Mouse (Mus musculus) liver, embryonic 12.5 days (tissue): ENCODE data around the gene Megf8. TPM values are rescaled to one million over a fixed set of nuclear protein-coding genes. Genes with fewer than 3 reads are reported as not detected.
A peak's percentile ranks its signal among the peaks of the same experiment; 100 is the strongest.

Experiments used
- ATAC-seq: fragments of 200-750 bp; cut with Nextera tagmentation; 2 replicates; pipeline ENCODE4 v1.8.0; 2017; ENCODE audit warnings: moderate number of reproducible peaks, mild to moderate bottlenecking, moderate library complexity
- H3K27ac ChIP-seq: fragments of 300-500 bp; sonication (generic); 2 replicates; pipeline ENCODE4 v1.5.1; 2016; ENCODE audit warnings: mild to moderate bottlenecking
- H3K27me3 ChIP-seq: fragments of 300-500 bp; sonication (generic); replicated peaks from 2 replicates; pipeline ENCODE4 v1.6.1; 2016; ENCODE audit warnings: mild to moderate bottlenecking, moderate library complexity
- H3K36me3 ChIP-seq: fragments of 300-500 bp; sonication (generic); 2 replicates; pipeline ENCODE4 v1.6.1; 2016; ENCODE audit warnings: mild to moderate bottlenecking, moderate library complexity
- H3K4me1 ChIP-seq: fragments of 300-500 bp; sonication (generic); 2 replicates; pipeline ENCODE4 v1.6.1; 2016
- H3K4me2 ChIP-seq: fragments of 300-500 bp; sonication (generic); 2 replicates; pipeline ENCODE4 v1.6.1; 2016; ENCODE audit warnings: mild to moderate bottlenecking, moderate library complexity
- H3K4me3 ChIP-seq: fragments of 300-500 bp; sonication (generic); 2 replicates; pipeline ENCODE4 v1.5.1; 2016; ENCODE audit warnings: mild to moderate bottlenecking, moderate library complexity
- H3K9ac ChIP-seq: fragments of 300-500 bp; sonication (generic); 2 replicates; pipeline ENCODE4 v1.6.1; 2016; ENCODE audit warnings: mild to moderate bottlenecking, moderate library complexity
- H3K9me3 ChIP-seq: fragments of 300-500 bp; sonication (generic); replicated peaks from 2 replicates; pipeline ENCODE4 v1.6.1; 2016; ENCODE audit warnings: mild to moderate bottlenecking, moderate library complexity
- WGBS: fragments of 180-500 bp; shearing (Covaris S2); methylation state at CpG from one replicate; pipeline ENCODE4 v1.1.7; 2016; ENCODE audit not compliant: insufficient replicate concordance; 5-methylcytosine and 5-hydroxymethylcytosine counted together
- polyA plus RNA-seq: library from polyadenylated mRNA; unstranded; fragments of >200 nt; fragmentation: Nextera tagmentation; extraction: Ambion mirVana; gene quantifications from 2 replicates; pipeline ENCODE4 v1.2.1, GENCODE M21; 2016

Megf8 gene
- polyA plus RNA-seq, 1 experiment from 2014 or later = 2.6 TPM

DNA sequence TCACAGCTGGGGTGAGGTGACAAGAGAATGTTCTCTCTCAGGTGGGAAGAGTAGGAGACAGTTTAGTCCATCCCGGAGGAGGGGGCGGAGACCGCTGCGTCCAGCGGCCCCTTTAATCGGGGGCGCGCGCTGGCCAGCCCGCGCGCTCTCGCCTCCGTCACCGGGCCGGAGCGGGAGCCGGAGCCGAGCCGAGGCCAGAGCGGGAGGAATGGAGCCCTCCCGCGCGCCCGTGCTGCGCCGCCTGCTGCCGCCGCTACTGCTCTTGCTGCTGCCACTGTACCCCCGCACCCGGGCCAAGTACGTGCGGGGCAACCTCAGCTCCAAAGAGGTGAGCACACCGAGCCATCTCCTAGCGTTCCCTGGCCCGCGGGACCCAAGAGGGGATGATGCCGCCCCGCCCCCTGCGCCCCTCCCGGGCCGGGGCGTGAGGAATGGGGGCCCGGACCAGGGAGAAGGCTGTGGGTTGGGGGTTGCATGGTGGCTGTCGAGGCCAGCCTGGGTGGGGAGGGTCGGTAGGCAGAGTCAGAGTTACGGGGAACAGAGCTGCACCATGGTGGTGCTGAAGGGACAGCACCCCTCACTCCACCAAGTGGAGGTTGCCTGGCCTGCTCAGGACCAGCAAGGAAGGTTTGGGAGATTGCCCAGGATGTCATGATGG lies 10.9 kb upstream of the Megf8 start, which contains the start of gene Tmem145:
Tmem145 (plus strand) TSS at position 151 of the 658 bp plus-strand sequence.
- no peaks in the 10 kb centered on the region for H3K9me3 ChIP-seq
- WGBS = under 1% methylated on average over 47 of the region's 47 CpGs
- peaks cover 78% of the 10 kb centered on the region for H3K27me3 ChIP-seq
- no peak within 1 kb of the TSS for H3K27ac ChIP-seq
- H3K4me3 ChIP-seq = peak within 1 kb of the TSS; percentile 51
- 0 out of 2 replicates have a peak, but pooled peaks have one; percentile 46 for ATAC-seq
- peak within 1 kb of the TSS; percentile 76 for H3K4me2 ChIP-seq
- no peaks in the 10 kb centered on the region for H3K36me3 ChIP-seq
- peaks cover 10% of the 10 kb centered on the region for H3K4me1 ChIP-seq
- no peak within 1 kb of the TSS for H3K9ac ChIP-seq

DNA sequence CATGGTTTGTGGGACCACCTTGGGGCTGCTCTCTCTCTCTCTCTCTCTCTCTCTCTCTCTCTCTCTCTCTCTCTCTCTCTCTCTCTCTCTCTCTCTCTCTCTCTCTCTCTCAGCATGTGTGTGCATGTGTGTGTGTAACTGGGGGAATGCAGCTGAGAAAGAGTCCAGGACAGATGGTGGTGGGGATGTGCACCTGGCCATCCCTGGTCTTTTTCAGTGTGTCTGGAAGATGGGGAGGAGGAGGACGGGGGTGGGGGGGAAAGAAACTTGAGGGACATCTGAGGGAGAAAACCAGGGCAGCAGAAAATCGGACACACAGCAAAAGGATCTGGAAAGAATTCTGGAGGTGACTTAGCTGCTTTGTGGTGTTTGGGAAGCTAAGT lies 10.4 kb upstream of the Megf8 start:
- H3K4me3 ChIP-seq = no peak overlapping the region
- WGBS = 27% methylated on average over 2 of the region's 2 CpGs
- no peaks in the 10 kb centered on the region for H3K9me3 ChIP-seq
- H3K36me3 ChIP-seq = no peaks in the 10 kb centered on the region
- no peak overlapping the region for H3K27ac ChIP-seq
- no peak overlapping the region for H3K4me2 ChIP-seq
- no peak for ATAC-seq
- H3K9ac ChIP-seq = no peak overlapping the region
- H3K4me1 ChIP-seq = peaks cover 10% of the 10 kb centered on the region
- peaks cover 83% of the 10 kb centered on the region for H3K27me3 ChIP-seq

DNA sequence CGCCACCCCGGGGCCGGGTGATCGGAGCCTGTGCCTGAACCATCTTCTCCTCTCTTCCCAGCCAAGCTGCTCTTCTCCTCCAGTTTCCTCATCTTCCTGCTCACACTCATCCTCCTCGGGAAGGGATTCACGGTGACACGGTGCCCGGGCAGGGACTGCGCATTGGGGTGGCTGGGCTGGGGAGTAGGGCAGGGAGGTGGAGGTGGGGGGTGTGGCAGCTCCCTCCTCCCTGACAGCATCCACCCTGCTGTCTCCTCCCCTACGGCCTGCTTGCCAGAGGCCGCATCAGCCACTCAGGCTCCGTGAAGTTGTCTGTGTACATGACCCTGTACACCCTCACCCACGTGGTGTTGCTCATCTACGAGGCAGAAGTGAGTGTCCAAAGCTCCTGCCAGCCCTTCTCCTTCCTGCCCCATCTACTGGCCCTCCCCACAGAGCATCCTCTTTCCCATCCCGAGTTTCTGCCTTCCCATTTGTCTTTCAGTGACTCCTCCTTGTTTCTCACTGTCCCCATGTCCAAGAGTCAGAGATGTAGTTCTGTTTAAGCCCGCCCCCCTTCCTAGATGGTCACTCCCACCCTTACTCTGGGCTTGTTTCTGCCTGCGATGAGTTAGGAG lies 8.2 kb upstream of the Megf8 start:
- Histone ChIP-seq H3K4me1 (peaks cover 10% of the 10 kb centered on the region), H3K9ac (no peak overlapping the region), H3K4me3 (no peak overlapping the region), H3K4me2 (no peak overlapping the region), H3K9me3 (no peaks in the 10 kb centered on the region), H3K27me3 (peaks cover 92% of the 10 kb centered on the region), H3K27ac (no peak overlapping the region), H3K36me3 (no peaks in the 10 kb centered on the region)
- ATAC-seq = no peak
- WGBS = 51% methylated on average over 17 of the region's 17 CpGs

DNA sequence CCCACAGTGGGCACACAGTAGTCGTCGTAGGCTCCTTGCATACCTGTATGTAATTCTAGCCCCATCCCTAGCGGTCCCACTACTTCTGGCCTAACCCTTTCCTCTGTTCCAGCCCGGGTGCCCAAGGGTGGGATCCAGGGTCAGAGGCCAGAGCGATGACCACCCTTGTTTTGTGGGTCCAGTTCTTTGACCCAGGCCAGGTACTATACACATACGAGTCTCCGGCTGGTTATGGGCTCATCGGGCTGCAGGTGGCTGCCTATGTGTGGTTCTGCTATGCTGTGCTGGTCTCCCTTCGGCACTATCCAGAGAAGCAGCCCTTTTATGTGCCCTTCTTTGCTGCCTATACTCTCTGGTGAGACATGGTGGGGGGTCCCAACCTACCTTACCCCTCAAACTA lies 7.5 kb upstream of the Megf8 start:
- peaks cover 10% of the 10 kb centered on the region for H3K4me1 ChIP-seq
- peaks cover 92% of the 10 kb centered on the region for H3K27me3 ChIP-seq
- H3K27ac ChIP-seq = no peak overlapping the region
- no peak overlapping the region for H3K4me2 ChIP-seq
- no peaks in the 10 kb centered on the region for H3K36me3 ChIP-seq
- 75% methylated on average over 9 of the region's 9 CpGs for WGBS
- no peaks in the 10 kb centered on the region for H3K9me3 ChIP-seq
- ATAC-seq = no peak
- H3K9ac ChIP-seq = no peak overlapping the region
- no peak overlapping the region for H3K4me3 ChIP-seq

DNA sequence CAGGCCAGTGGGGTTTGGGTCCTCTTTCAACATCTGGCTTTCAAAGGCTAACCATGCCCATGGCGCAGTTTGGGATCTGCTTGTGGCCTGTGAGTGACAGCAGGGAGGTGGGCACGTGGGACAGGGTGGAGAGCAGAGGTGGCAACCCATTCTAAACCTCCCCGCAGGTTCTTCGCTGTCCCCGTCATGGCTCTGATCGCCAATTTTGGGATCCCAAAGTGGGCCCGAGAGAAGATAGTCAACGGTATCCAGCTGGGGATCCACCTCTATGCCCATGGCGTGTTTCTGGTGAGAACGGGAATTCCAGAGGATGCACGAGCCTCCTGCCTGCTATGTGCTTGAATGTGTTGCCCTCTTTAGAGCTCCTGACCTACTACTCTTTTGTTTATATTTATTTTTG lies 5.8 kb upstream of the Megf8 start:
- Histone ChIP-seq H3K27ac (no peak overlapping the region), H3K36me3 (no peaks in the 10 kb centered on the region), H3K9ac (no peak overlapping the region), H3K4me3 (no peak overlapping the region), H3K4me2 (no peak overlapping the region), H3K9me3 (no peaks in the 10 kb centered on the region), H3K4me1 (peaks cover 16% of the 10 kb centered on the region), H3K27me3 (peaks cover 98% of the 10 kb centered on the region)
- ATAC-seq = no peak
- 64% methylated on average over 11 of the region's 11 CpGs for WGBS

DNA sequence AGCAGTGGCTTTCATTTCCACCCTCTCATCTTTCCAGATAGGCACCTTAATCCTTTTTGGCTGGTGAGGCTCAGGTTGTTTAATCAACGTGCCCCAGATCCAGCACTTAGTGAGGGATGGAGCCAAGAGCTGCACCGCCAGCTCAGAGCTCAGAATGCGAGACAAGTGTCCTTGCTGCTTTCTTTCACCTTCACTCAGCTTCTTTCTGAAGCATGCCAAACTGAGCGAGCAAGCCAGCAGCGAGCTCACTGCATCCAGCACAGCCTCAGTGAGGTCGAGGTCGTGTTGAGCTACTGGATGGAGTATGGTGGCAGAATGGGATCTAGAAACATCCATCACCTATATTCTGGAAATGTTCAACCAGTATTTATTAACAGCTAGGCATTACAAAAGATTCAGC lies 3.6 kb upstream of the Megf8 start:
- Histone ChIP-seq H3K36me3 (no peaks in the 10 kb centered on the region), H3K4me1 (peaks cover 29% of the 10 kb centered on the region), H3K27ac (no peak overlapping the region), H3K27me3 (peaks cover 90% of the 10 kb centered on the region), H3K9me3 (no peaks in the 10 kb centered on the region), H3K9ac (no peak overlapping the region), H3K4me2 (no peak overlapping the region), H3K4me3 (no peak overlapping the region)
- 29% methylated on average over 7 of the region's 7 CpGs for WGBS
- ATAC-seq = no peak

DNA sequence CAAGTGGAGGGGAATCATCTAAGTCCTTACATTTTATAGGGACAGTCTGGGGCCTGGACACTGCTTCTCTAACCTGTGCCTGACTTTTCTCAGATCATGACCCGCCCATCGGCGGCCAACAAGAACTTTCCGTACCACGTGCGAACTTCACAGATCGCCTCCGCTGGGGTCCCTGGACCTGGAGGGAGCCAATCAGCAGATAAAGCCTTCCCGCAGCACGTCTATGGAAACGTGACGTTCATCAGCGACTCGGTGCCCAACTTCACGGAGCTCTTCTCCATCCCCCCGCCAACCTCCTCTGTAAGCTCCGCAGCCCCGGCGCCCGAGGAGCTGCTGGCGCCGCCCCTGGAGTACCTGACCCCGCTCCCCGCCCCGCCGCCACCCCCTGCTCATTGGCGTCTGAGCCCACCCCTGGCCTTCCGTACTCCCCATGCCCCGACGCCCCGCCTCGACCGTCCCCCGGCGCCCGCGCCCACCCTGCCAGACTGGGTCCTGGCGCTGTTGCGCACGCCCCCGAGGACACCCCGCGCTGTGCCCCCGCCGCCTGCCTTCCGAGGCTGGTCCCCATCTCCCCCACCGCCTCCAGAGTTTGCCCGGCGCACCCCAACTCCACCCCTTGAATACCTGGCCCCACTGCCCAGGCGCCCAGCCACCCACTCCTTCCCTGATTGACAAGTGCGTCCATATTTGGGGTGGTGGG lies 2.2 kb upstream of the Megf8 start:
- H3K4me3 ChIP-seq = peak overlapping the region; percentile 67
- H3K27me3 ChIP-seq = peaks cover 76% of the 10 kb centered on the region
- H3K9me3 ChIP-seq = no peaks in the 10 kb centered on the region
- H3K4me2 ChIP-seq = peak overlapping the region; percentile 90
- ATAC-seq = no peak
- H3K9ac ChIP-seq = no peak overlapping the region
- H3K36me3 ChIP-seq = no peaks in the 10 kb centered on the region
- H3K27ac ChIP-seq = no peak overlapping the region
- 2% methylated on average over 49 of the region's 51 CpGs for WGBS
- peaks cover 29% of the 10 kb centered on the region for H3K4me1 ChIP-seq

DNA sequence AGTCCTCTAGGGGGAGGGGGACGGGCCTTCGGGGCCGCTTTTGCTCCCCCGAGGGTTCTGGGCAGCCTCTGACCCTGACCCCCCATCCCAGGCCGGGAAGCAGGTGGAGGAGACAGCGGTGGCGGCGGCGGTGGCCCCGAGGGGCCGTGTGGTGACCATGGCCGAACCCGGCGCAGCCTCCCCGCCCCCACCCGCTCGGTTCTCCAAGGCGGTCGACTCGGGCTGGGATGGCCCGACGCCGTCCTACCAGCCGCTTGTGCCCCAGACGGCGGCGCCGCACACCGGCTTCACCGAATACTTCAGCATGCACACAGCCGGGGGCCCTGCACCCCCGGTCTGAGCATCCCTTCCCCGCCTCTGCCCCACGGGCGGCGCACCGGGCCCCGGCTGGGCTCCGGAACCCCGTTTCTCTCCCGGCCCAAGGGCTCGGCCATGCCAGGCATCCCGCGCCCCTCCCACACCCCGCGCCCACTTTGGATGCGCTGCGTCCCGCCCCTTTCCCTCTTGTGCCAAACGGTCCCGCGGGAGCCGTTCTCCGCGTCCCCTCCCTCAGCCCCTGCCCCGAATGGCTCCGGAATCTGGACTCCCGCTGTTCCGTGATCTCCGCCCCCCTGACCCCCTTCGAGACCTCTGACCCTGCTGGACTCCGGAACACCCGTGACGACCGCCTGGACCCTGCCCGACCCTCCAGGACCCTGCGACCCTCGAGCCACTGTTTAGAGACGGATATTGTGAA lies 1.5 kb upstream of the Megf8 start:
- H3K4me1 ChIP-seq = peaks cover 29% of the 10 kb centered on the region
- peak overlapping the region; percentile 90 for H3K4me2 ChIP-seq
- H3K27me3 ChIP-seq = peaks cover 71% of the 10 kb centered on the region
- no peak for ATAC-seq
- H3K4me3 ChIP-seq = peak overlapping the region; percentile 67
- H3K9me3 ChIP-seq = no peaks in the 10 kb centered on the region
- WGBS = 2% methylated on average over 69 of the region's 69 CpGs
- H3K9ac ChIP-seq = no peak overlapping the region
- H3K36me3 ChIP-seq = no peaks in the 10 kb centered on the region
- no peak overlapping the region for H3K27ac ChIP-seq

DNA sequence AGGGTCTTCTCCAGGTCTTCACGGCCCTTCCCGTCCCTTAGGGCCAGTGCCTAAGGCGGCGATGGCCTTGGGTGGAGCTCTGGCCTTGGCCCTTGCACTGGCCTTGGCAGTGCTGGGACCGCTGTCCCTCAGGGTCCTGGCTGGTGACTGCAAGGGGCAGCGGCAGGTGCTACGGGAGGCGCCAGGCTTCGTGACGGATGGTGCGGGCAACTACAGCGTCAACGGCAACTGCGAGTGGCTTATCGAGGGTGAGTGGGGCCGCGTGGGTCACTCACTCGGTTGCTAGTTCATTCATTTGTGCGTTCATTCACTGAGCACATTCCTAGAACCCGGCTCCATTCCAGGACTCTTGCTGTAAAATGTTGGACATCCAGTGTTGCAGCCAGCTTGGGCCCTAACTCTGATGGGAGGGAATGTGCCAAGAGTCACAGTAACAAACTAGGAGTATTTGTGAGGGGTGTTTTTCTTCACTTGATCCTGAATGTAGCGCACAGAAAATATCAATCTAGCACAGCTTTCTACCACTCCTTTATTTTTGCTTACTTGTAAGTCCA lies 559 bp downstream of the Megf8 start:
- H3K4me1 ChIP-seq = peaks cover 36% of the 10 kb centered on the region
- H3K9me3 ChIP-seq = no peaks in the 10 kb centered on the region
- H3K9ac ChIP-seq = peak overlapping the region; percentile 74
- peak overlapping the region; percentile 90 for H3K4me2 ChIP-seq
- H3K36me3 ChIP-seq = no peaks in the 10 kb centered on the region
- ATAC-seq = no peak
- H3K4me3 ChIP-seq = peak overlapping the region; percentile 67
- peak overlapping the region; percentile 5 for H3K27ac ChIP-seq
- 21% methylated on average over 21 of the region's 21 CpGs for WGBS
- H3K27me3 ChIP-seq = peaks cover 50% of the 10 kb centered on the region

DNA sequence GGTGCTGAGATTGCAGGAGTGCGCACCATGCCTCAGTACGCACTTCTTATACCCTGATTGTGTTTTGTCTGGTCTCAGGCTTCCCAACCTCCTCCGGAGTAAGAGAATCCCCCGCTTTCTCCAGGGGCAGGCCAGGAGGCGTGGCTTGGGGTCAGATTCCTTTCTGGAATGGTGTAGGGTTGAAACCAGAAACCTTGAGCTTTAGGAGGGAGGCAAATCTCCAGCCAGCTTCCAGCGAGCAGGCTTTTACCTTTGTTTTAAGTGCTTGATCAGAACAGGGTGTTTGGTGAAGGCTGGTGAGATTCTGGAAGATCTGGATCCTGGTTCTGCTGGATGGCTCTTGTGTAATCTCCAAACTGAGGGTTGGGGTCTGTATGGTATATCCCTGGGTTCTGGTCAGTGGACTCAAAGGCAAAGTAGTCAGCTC lies 5.1 kb downstream of the Megf8 start:
- H3K36me3 ChIP-seq = no peaks in the 10 kb centered on the region
- H3K9me3 ChIP-seq = no peaks in the 10 kb centered on the region
- H3K4me1 ChIP-seq = peaks cover 16% of the 10 kb centered on the region
- ATAC-seq = no peak
- H3K4me2 ChIP-seq = no peak overlapping the region
- no peak overlapping the region for H3K27ac ChIP-seq
- no peak overlapping the region for H3K4me3 ChIP-seq
- WGBS = 43% methylated on average over 6 of the region's 6 CpGs
- no peak overlapping the region for H3K9ac ChIP-seq
- H3K27me3 ChIP-seq = peaks cover 5% of the 10 kb centered on the region

DNA sequence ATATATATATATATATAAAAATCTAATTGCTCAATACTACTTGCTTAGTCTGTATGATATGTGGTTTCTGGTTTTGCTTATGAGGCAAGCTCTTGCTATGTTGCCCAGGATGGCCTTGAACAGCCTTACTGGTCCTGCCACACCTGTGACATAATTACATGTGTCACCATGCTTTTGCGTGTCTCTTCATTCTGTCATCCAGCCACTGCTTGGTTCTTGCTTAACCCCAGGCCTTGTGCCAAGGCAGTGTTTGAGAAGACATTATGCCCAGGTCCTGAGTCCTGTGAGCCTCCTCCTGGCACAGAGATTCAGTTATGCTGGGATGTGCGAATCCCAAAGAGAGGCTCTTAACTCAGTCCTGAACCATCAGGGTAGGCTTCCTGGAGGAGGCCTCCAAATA lies 6.3 kb downstream of the Megf8 start:
- no peaks in the 10 kb centered on the region for H3K9me3 ChIP-seq
- no peak overlapping the region for H3K4me3 ChIP-seq
- H3K4me1 ChIP-seq = peaks cover 7% of the 10 kb centered on the region; the same call in 1 of the 2 replicates
- no peak overlapping the region for H3K27ac ChIP-seq
- no peaks in the 10 kb centered on the region for H3K36me3 ChIP-seq
- WGBS = 82% methylated on average over 2 of the region's 2 CpGs
- ATAC-seq = no peak
- no peak overlapping the region for H3K9ac ChIP-seq
- no peaks in the 10 kb centered on the region for H3K27me3 ChIP-seq
- no peak overlapping the region for H3K4me2 ChIP-seq
